Mouse (Mus musculus) liver, embryonic 14.5 days (tissue): ENCODE measurements at regions not wholly inside any gene's neighbourhood (a gene's known extent, or its start where the extent isn't known, plus 50 kb on each side); places are given as distances from the start of the nearest gene placed in this dataset.

Experiments
- CTCF ChIP-seq: IDR thresholded peaks from 2 replicates; pipeline ENCODE4 v1.5.1; 2016; ENCODE audit warnings: antibody characterized with exemption, low read depth, control low read depth
- EP300 ChIP-seq: IDR thresholded peaks from 2 replicates; pipeline ENCODE4 v1.6.1; 2016; ENCODE audit warnings: antibody characterized with exemption, low read depth

- no peak for TF ChIP-seq CTCF
- no peak for TF ChIP-seq EP300
Measured at GRCm38 (mm10) chr12:37015474-37016248, 92.7 kb upstream of the Meox2 start.
